Mouse (Mus musculus): ENCODE data around the gene Slc16a11.
A peak's percentile ranks its signal among the peaks of the same experiment; 100 is the strongest.

The Slc16a11 gene

DNA sequence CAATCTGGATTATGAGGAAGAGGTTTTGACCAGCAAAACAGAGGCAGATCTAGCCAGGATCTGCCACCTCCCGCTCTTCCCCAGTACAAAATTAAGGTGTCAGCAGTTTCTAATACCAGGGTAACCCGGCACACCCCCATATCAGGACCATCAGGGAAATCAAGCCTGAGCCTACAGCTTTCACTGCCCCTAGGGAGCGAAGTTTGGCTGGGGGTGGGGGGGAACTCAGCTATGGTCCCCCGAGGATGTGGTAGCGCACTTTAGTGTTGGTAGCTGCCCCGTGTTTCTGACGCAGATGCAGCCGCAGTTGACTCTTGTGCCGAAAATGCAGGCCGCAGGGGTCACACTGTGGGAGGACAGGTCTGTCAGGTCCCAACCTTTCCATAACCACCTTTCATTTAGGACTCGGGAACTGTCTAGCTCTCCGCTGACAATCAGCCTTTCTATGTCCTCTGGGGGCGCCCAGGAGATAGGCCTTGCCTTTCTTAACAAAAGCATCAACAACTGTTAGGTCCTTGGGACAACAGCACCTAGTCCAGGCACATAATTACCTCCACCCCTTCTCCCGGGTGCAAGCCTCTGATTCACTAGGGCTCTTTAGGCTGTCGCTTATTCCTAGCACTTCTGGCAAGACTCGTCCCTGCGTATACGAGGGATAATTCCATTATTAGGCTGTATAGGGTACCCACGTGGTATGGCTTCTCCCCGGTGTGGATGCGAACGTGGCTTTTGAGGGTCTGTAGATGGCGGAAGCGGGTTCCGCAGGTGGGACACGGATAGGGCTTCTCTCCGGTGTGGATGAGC is 13.4 kb downstream of the Slc16a11 start:
- DNase-seq (ENCODE audit: low read depth, low spot score) = no peak

- no peak for DNase-seq (ENCODE audit: low read depth, low spot score)
These were observed 14.0 kb downstream of the Slc16a11 start for GRCm38 (mm10) chr11:70226602-70226890.

GRCm38 (mm10) chr11:70227126-70227525 is 14.6 kb downstream of the Slc16a11 start:
- no peak for DNase-seq (ENCODE audit: low read depth, low spot score)

DNA sequence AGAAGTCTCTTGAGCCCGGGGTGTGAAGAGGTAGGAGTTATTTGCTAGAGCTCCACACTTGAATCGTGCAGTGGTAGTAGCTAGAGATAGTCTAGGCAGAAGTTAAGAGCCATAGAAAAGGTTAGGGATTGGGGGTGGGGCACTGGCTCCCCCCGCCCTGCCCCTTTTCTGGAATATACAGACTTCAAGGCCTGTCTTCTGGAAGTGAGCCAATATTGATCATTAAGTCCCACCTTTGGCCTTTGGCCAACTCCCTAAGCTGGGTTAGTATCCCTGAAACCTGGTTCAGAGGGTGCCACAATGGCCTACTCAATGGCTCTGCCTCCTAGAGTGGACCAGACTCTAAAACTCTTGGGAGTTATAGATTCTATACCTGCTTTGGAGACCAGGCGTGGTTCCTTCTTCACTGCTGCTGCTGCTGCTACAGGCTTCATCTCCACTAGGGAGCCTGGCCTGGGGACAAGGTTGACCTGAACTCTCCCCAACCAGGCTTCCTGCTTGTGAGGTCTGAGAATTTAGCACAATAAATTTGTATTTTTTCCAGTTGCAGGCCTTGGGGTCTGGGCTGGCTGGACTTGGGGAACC is 15.2 kb downstream of the Slc16a11 start:
- no peak for DNase-seq (ENCODE audit: low read depth, low spot score)

DNA sequence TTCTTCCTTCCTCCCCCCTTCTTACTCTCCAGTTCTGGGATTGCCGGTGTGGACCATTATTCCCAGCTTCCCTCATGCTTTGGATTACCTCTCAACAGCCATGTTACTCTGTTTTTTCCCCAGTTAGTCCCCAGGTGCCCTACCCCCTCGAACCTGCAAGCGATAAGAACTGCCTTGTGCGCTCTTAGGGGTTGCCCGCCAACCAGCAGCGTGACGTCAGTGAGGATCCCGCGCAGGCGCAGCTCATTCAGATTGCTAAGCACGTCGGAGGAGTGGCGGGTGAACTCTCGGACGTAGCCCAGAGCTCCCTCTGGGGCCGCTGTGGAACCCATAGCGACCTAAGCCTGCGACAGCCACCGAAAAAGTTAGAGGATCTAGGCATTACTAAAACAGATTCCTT is 16.3 kb downstream of the Slc16a11 start:
- no peak for DNase-seq (ENCODE audit: low read depth, low spot score)

DNA sequence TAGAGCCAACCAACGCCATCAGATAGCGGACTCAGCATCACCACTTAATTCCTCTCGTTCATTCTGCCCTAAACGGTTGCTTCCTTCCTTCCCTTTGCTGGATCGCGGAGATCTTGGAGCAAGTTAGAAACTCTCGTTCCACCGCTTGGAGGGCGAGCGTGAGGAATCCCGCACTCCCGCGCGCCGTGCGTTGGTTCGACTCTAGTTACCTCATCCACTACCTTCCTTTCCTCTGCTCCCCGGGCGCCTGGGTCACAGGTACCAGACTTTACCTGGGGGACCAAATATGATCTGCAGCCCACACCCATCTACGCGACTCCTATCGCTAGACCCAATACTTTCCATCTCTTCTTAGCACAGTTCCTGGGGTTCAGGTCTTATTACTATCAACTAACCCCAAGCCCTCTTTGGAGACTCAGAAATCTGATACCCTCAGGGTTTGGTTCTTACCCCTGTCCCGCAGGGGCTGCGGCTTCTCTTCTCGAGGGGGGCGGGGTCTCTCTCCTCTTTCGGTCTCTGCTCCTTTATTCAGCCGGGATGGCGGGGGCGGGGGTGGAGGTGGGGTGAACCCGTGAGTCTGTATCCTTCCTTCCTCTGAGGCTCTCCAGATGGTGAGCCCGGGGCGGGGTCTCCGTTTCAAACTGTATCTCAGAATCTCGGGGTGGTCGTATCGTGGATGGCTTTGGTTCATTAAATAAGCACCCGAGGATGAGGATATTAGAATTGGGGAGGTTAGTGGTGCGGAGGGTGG is 16.9 kb downstream of the Slc16a11 start, which contains the start of gene Bcl6b:
Gene Bcl6b, minus strand, starts transcription at position 539 of the 751 bp plus-strand sequence.
- DNase-seq (ENCODE audit: low read depth, low spot score) = no peak

DNA sequence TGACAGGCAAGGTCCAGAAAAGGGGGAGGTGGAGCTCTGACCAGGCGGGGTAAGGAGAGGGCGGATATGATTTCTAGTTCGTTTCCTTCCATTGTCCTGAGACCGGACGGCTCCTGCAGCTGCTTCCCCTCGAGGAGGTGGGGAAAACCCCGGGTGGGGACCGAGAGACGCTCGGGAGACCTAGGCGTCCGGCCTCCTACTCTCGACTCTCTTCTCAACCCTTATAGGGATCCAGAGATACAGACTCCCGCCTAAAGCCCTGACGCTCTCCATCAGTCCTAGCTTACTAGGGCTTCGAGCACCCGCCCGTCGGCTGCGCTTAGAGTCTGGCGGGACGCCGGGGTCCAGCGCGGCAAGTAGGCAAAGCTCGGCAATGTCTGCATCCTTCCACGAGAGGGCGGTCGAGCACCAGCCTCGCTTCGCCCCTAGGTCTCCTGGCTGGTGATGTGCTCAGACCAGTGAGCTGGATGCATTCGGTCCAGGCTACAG is 17.7 kb downstream of the Slc16a11 start:
- peak; percentile 90 for DNase-seq (ENCODE audit: low read depth, low spot score)

- peak; percentile 33 for DNase-seq (ENCODE audit: low read depth, low spot score)
These were observed 20.0 kb downstream of the Slc16a11 start for GRCm38 (mm10) chr11:70232546-70232945.

DNA sequence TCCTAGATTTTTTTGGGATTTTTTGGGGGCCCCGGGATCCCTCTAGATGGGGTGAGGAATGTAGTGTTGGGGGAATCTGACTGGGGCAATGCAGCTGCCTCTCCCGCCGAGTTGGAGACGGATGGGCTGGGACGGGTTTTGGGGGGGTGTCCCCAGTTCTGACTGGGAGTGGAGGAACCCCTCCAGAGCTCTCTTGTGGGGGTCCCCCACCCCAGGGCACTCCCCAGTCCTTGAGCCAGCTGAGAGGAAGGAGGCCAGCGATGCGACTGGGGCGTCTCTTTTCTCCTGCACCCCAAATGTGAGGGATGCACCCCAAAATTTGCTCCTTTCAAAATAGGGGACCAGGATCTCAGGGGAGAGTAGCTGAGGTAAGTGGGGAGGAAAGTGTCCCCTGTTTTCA is 20.5 kb downstream of the Slc16a11 start:
- no peak for DNase-seq (ENCODE audit: low read depth, low spot score)

DNA sequence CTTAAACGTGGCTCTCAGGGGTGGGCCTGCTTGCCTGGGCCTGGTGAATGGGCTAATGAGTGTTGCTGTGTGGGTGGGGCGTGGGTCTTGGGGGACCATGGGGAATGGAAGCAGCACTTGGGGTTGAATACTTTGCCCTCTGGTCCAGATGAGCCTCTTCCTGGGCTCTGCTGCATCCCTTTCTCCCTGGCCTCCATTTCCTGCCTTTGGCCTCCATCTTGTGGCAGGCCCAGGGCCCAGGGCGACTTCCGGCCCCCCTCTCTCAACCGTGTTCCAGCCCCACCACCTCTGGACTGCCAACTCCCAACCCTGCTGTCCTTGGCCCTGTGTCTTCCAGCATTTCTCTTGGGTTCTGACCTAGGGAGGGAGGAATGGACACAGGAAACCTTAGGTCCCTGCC is 21.5 kb downstream of the Slc16a11 start:
- no peak for DNase-seq (ENCODE audit: low read depth, low spot score)

- DNase-seq (ENCODE audit: low read depth, low spot score) = no peak
These were observed 21.9 kb downstream of the Slc16a11 start for GRCm38 (mm10) chr11:70234497-70234896.

DNA sequence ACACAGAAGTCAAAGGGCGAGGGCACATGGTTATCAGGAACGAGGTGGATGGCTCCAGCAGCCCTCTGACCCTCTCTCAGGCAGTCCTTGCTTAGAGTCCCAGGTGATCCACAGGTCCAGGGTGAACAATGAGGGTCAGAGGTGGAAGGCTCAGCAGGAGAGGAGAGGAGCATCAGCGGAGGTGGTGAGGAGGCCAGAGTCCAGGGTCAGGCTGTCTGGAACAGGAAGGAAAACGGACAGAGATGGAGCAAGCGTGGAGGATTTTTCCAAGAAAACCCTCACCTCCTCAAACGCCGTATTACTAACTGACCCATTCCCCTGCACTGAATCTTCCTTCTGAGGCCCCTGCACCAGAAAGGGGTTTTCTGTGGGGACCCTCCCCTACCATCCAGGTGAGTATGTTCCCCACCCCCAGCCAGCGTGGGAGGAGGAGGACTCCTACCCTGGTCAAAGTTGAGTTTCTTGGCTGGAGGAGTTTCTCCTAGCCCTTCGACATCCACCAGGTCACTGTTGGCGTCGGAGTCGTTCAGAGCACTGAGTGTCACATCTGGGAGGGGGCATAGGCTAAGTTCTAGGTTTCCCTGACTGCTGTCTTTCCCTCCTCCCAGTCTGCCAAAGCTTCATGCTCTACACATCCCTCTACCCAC is 22.8 kb downstream of the Slc16a11 start:
- DNase-seq (ENCODE audit: low read depth, low spot score) = no peak

DNA sequence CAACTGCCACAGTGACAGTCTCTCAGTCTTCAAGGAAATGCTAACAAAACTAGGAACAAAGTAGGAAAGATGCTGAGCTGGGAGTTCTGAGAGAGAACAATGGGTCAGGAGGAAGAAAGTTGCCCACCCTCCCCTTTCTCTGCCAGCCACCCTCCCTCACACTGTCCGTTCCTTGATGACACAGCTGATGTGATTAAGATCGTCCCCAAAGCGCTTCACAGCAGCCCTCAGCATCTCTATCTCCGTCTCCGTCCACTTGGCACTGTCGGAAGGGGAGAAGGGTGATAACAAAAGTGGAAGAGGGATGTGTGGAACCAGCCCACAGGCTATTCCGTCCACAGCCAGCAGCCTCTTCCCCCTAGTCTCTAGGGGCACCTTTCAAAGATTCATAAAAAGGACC is 24.2 kb downstream of the Slc16a11 start:
- no peak for DNase-seq (ENCODE audit: low read depth, low spot score)

GRCm38 (mm10) chr11:70237457-70238167 is 25.1 kb downstream of the Slc16a11 start, which contains the start of gene 0610010K14Rik:
TSS of gene 0610010K14Rik (minus strand) at chr11:70237914.
- peak; percentile 94 for DNase-seq (ENCODE audit: low read depth, low spot score)

DNA sequence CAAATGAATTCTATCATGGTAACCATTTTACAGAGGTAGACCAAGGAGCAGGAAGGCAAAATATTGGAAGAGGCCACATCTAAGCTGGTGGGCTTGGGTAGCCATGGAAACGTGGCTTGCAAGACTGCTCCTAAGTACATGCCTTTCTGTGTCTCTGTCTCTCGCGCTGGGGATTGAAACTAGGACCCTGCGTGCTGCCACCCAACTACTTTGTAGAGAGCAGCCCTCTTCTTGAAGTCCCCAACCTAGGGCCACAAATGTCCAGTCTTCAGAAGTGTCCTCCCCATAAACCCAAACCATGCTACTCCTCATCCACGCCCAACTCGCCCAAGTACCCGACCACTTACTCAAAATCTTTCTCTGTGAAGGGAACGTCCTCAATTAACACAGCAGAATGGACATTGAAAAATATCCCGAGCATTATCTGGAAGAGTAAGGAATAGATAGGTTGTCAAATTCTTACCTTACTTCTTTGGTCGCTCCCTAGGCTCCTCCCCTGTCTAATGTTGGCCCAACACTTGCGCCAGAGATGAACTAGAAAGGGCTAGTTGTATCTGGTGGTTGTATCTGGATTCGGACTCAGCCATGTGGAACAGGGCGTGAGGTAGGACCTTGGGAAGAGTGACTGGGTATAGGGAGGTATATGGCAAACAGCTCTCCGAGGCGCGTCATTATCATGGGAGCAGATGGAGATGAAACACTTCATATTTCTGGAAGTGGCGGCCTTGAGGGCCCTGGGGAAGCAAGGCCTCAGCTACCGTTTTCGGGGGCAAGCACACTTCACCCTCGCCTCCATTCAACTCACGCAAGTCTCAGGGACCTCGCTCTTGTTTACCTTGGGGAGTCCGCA is 26.3 kb downstream of the Slc16a11 start:
- peak; percentile 58 for DNase-seq (ENCODE audit: low read depth, low spot score)

- DNase-seq (ENCODE audit: low read depth, low spot score) = peak; percentile 88
These were observed 27.2 kb downstream of the Slc16a11 start, which contains the start of the genes Gm21988 and Rnasek for GRCm38 (mm10) chr11:70239541-70240279. TSS of gene Gm21988 (minus strand) at chr11:70239830. TSS of gene Rnasek (minus strand) at chr11:70239842.

- no peak for DNase-seq (ENCODE audit: low read depth, low spot score)
These were observed 30.0 kb downstream of the Slc16a11 start for GRCm38 (mm10) chr11:70242591-70242990.

DNA sequence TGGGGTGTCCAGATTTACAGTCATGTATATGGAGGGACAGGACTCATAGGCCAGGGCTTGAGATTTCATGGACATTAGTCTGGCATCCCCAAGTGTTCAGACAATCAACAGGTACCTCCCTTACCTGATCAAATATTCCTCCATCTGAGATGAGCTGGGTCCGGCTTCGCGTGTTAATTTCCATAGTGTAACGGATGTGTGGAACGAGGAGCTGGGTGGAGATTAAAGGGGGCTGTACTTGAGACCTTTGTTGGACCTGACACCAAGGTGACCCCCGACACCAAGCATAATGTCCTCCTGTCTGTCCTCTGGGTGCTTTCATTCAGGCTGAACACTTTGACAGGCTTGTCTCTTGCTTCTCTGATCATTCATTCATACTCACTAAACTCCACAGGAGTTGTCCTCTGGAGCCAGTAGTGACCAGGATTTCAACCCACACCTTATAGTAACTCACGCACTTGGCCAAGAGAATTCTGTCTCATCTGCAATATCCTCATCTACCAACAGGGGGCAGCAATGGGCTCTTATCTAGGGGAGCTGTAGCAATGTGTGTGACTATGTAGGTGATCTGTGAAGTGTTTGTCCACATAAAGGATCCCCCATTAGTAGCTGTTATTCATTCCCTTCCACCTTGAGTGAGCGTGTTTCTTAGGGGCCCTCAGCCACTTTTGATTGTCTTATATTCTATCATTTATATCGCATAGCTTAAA is 34.7 kb downstream of the Slc16a11 start:
- peak; percentile 83 for DNase-seq (ENCODE audit: low read depth, low spot score)

DNA sequence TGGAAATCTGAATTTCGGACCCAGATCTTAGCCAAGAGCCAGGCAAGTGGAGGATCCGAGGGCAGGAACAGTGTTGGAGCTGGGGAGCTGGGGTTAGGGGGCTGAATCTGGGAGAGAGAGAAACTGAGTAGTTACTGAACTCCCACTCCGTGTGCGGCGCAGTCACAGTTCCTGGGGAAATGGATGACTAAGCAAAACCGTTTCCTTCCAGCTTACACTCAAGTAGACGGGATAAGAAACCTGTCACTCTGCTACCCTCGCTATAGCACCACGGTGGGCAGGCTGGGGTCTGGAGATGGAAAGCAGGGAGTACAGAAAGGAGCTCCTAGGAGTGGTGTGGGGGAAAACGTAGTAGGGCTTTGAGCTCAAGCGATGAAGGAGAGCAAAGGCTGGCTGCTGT is 37.6 kb downstream of the Slc16a11 start:
- no peak for DNase-seq (ENCODE audit: low read depth, low spot score)
